In the genomic region with DNA sequence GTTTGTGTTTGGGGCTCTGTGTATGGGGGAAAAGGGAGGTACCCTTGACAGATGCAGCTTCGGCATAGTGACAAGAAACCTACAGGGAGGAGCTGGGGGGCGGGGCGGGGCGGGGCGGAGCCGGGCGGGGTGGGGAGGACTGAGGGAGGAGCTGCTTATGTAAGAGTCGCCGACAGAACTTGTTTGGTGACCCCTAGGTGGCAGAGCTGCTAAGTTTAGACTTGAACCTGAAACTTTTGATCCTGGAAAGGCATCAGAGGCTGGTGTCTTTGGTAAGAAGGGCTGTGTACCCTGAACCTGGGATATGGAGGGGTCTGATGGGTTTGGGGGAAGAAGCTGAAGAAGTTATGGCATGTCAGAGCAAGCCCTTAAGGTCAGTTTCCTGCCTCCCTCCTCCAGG, we compare ENCODE assay signal across 9 mouse cellular contexts. TPM values are rescaled to one million over a fixed set of nuclear protein-coding genes. Genes with fewer than 3 reads are reported as not detected.
DNase-seq lines count a peak whose midpoint lies in the region; ATAC-seq and TF ChIP-seq lines count a peak whose summit lies in the region.
"Had no signal": no experiment of that assay in that cellular context is flagged by ENCODE, and none has a peak within 500 bp of the region (broad histone marks: within the 10 kb centered on the region; RNA-seq: fewer than 3 reads in every experiment).

No protein-coding gene starts in this region.

- peaks cover 17 to 23% of the 10 kb centered on the region in 2 experiments for H3K4me1 ChIP-seq in liver, embryonic 14.5 days (replicated peaks; ENCODE audit: control insufficient read depth in 2 of 2, insufficient read depth in 2 of 2, low read length in 1 of 2)
- 0 out of 2 replicates have a peak, but pooled peaks cover 9% of the 10 kb centered on the region for H3K4me1 ChIP-seq in stomach, embryonic 15.5 days

- intact Hi-C loops in heart, postnatal 36 days (cut with DNase I): loop anchor here (1.0 kb wide), 1 partner anchor 23 kb away; no protein-coding TSS in a partner anchor

- peak; percentile 53; the same call in 1 of the 2 replicates for TF ChIP-seq CTCF in liver, embryonic 14.5 days (IDR thresholded peaks at IDR 0.05; ENCODE audit: low read depth)

- no peak overlapping the region for H3K9ac ChIP-seq in liver, embryonic 14.5 days (replicated peaks)
- no peak overlapping the region for H3K9ac ChIP-seq in stomach, embryonic 15.5 days

- no peaks in the 10 kb centered on the region; the same call in 1 of the 2 replicates for H3K9me3 ChIP-seq in liver, embryonic 14.5 days (ENCODE audit: control insufficient read depth, low read length)
- no peaks in the 10 kb centered on the region for H3K9me3 ChIP-seq in stomach, embryonic 15.5 days

- peak; percentile 54 to 77; a peak in 3 of 4 replicates for ATAC-seq in hematopoietic stem cell, adult 5-6 weeks (replicated peaks in 1 of 2; ENCODE audit: insufficient read depth in 1 of 2, low FRiP score in 2 of 2, low TSS enrichment in 1 of 2, low read depth in 1 of 2, poor library complexity in 2 of 2, severe bottlenecking in 2 of 2)
- peak; percentile 81 for ATAC-seq in liver, embryonic 14.5 days (ENCODE audit: insufficient read depth)
- peak; percentile 69; the same call in 1 of the 2 replicates for ATAC-seq in stomach, embryonic 15.5 days (ENCODE audit: insufficient read depth, low FRiP score, low read depth)

- no peaks in the 10 kb centered on the region for H3K27me3 ChIP-seq in liver, embryonic 14.5 days (ENCODE audit: control insufficient read depth, insufficient read depth, low read length)
- H3K27me3 ChIP-seq in stomach, embryonic 15.5 days (replicated peaks): no peaks in the 10 kb centered on the region

- no peak overlapping the region for H3K4me3 ChIP-seq in liver, embryonic 14.5 days (ENCODE audit: insufficient read depth in 1 of 2, low read depth in 2 of 2, low read length in 2 of 2)
- no peak overlapping the region for H3K4me3 ChIP-seq in stomach, embryonic 15.5 days (replicated peaks)

- no peak for TF ChIP-seq EP300 in liver, embryonic 14.5 days (IDR thresholded peaks at IDR 0.05; ENCODE audit: low read depth)

- peak overlapping the region; percentile 12 for H3K27ac ChIP-seq in liver, embryonic 14.5 days
- no peak overlapping the region; the same call in 1 of the 2 replicates for H3K27ac ChIP-seq in stomach, embryonic 15.5 days
- H3K27ac ChIP-seq: macrophage had no signal

- H3K4me2 ChIP-seq in liver, embryonic 14.5 days (ENCODE audit: low read depth): peak overlapping the region; percentile 44
- no peak overlapping the region for H3K4me2 ChIP-seq in stomach, embryonic 15.5 days

- DNase-seq in heart, adult 18-20 months: peak; percentile 60
- DNase-seq in heart, postnatal 36 days: no peak
- DNase-seq in c-Kit-negative CD71-positive TER-119-positive erythroid progenitor cells, embryonic 14.5 days (ENCODE audit: low read depth, low spot score): peak; percentile 47
- peak; percentile 67 to 71 (median 70) for DNase-seq in liver, embryonic 14.5 days (ENCODE audit: low read depth in 3 of 3, low spot score in 3 of 3)
- DNase-seq in left cerebral cortex, adult 11 months (ENCODE audit: low spot score): no peak
- DNase-seq in left cerebral cortex, adult 8-10 months (ENCODE audit: low spot score in 2 of 2): no peak

- no peaks in the 10 kb centered on the region for H3K36me3 ChIP-seq in liver, embryonic 14.5 days (replicated peaks; ENCODE audit: control insufficient read depth, insufficient read depth, low read depth)
- no peaks in the 10 kb centered on the region for H3K36me3 ChIP-seq in stomach, embryonic 15.5 days

- WGBS in liver, embryonic 14.5 days (ENCODE audit: insufficient replicate concordance): 1% methylated on average over 9 of the region's 9 CpGs
- whole genome bisulfite sequencing in stomach, embryonic 15.5 days: 1% methylated on average over 9 of the region's 9 CpGs

RNA-seq across cellular contexts. Expression of gene Vdac1, which starts 9.7 kb away (rescaled TPM):
- total RNA-seq in heart, adult 18-20 months (2021): 1,000 to 10,000 TPM; 1,073 to 1,213 TPM
- 1,000 to 10,000 TPM; 1,074 to 1,088 TPM for total RNA-seq in heart, postnatal 36 days (2021)
- 173 and 192 TPM in 2 replicates for total RNA-seq in hematopoietic stem cell, adult 5-6 weeks (2017)
- polyA plus RNA-seq in liver, embryonic 14.5 days (2012; rRNA removed): 47.0 and 58.9 TPM in 2 replicates
- polyA plus RNA-seq in liver, embryonic 14.5 days (2014; fragmentation: Nextera tagmentation; extraction: Ambion mirVana): 102 and 106 TPM in 2 replicates
- 266 and 271 TPM in 2 replicates for polyA plus RNA-seq in stomach, embryonic 15.5 days (2015; fragmentation: Nextera tagmentation; extraction: Ambion mirVana)
- total RNA-seq in left cerebral cortex, adult 8-10 months (2022): 100 to 1,000 TPM; 535 to 581 (median 570) TPM

RNA-seq across cellular contexts. Expression of gene 9530068E07Rik, which starts 45.3 kb away (rescaled TPM):
- 10 to 100 TPM; 69.2 to 74.4 TPM for total RNA-seq in heart, adult 18-20 months (2021)
- 10 to 100 TPM; 75.4 to 81.3 TPM for total RNA-seq in heart, postnatal 36 days (2021)
- total RNA-seq in hematopoietic stem cell, adult 5-6 weeks (2017): 66.2 and 66.6 TPM in 2 replicates
- polyA plus RNA-seq in liver, embryonic 14.5 days (2012; rRNA removed): 26.6 and 31.3 TPM in 2 replicates
- polyA plus RNA-seq in liver, embryonic 14.5 days (2014; fragmentation: Nextera tagmentation; extraction: Ambion mirVana): 44.7 and 49.8 TPM in 2 replicates
- 185 and 189 TPM in 2 replicates for polyA plus RNA-seq in stomach, embryonic 15.5 days (2015; fragmentation: Nextera tagmentation; extraction: Ambion mirVana)
- 10 to 100 TPM; 55.4 to 66.6 (median 57.7) TPM for total RNA-seq in left cerebral cortex, adult 8-10 months (2022)

Comparison
In these comparisons a context has a peak if more than half of its experiments do, and no peak if none do; other contexts are left out.
1. DNase-seq: peak in heart, adult 18-20 months (2 of 2), c-Kit-negative CD71-positive TER-119-positive erythroid progenitor cells, embryonic 14.5 days (single experiment) and liver, embryonic 14.5 days (3 of 3); none in heart, postnatal 36 days (0 of 2), left cerebral cortex, adult 11 months (single experiment) and left cerebral cortex, adult 8-10 months (0 of 2).
2. Peak in every context shown above with its lines, with median percentiles within 50 percentile points of each other: ATAC-seq.